Mouse (Mus musculus) liver, adult 2 months (tissue): ENCODE measurements around the gene Adgrl3. TPM values are rescaled to one million over a fixed set of nuclear protein-coding genes. Genes with fewer than 3 reads are reported as not detected.

Experiments
- DNase-seq: peaks from one replicate; pipeline ENCODE4 v3.0.0-alpha.2; 2011; ENCODE audit warnings: low read depth, low spot score; ENCODE audit errors: extremely low read depth
- H3K27ac ChIP-seq: fragments of 200-500 bp; replicated peaks from 2 replicates; pipeline ENCODE4 v1.5.1; 2012; ENCODE audit warnings: low read depth, mild to moderate bottlenecking, control low read depth, inconsistent platforms, low read length; ENCODE audit not compliant: insufficient read depth
- H3K27me3 ChIP-seq: fragments of 200-500 bp; 2 replicates; pipeline ENCODE4 v1.6.1; 2012; ENCODE audit warnings: mild to moderate bottlenecking, moderate library complexity, low read length, inconsistent platforms; ENCODE audit not compliant: control insufficient read depth, insufficient read depth
- H3K36me3 ChIP-seq: fragments of 200-500 bp; 2 replicates; pipeline ENCODE4 v1.6.1; 2012; ENCODE audit warnings: low read length, inconsistent platforms; ENCODE audit not compliant: control insufficient read depth, insufficient read depth
- H3K4me1 ChIP-seq: fragments of 200-500 bp; 2 replicates; pipeline ENCODE4 v1.6.1; 2011; ENCODE audit warnings: low read length; ENCODE audit not compliant: control insufficient read depth, insufficient read depth
- H3K4me3 ChIP-seq: fragments of 200-500 bp; 2 replicates; pipeline ENCODE4 v1.5.1; 2011; ENCODE audit warnings: low read depth, mild to moderate bottlenecking, control low read depth, low read length, moderate library complexity; ENCODE audit not compliant: insufficient read depth
- H3K79me2 ChIP-seq: fragments of 200-500 bp; 2 replicates; pipeline ENCODE4 v1.6.1; 2012; ENCODE audit warnings: inconsistent platforms, mild to moderate bottlenecking, low read length, moderate library complexity; ENCODE audit not compliant: control insufficient read depth, insufficient read depth
- H3K9ac ChIP-seq: fragments of 200-500 bp; 2 replicates; pipeline ENCODE4 v1.6.1; 2012; ENCODE audit warnings: low read depth, mild to moderate bottlenecking, control low read depth, inconsistent platforms, low read length
- CTCF ChIP-seq: fragments of 200-500 bp; IDR thresholded peaks from 2 replicates; pipeline ENCODE4 v1.5.1; 2011; ENCODE audit warnings: low read depth, low read length, control low read depth
- POLR2A ChIP-seq: fragments of 200-500 bp; IDR thresholded peaks from 2 replicates; pipeline ENCODE4 v1.6.1; 2011; ENCODE audit warnings: low read length, control low read depth; ENCODE audit not compliant: insufficient read depth; ENCODE audit errors: extremely low read depth
- WGBS: fragments of 180-500 bp; shearing (Covaris S2); methylation state at CpG from one replicate; pipeline ENCODE4 v1.1.7; 2018; 5-methylcytosine and 5-hydroxymethylcytosine counted together
- polyA plus RNA-seq: library from polyadenylated mRNA; depleted of rRNA; stranded (reverse); fragments of >200 nt; gene quantifications from 2 replicates; pipeline ENCODE4 v1.2.3, GENCODE M21; 2012
- total RNA-seq: library from RNA; depleted of rRNA; stranded (reverse); fragments of >200 nt; gene quantifications from 2 replicates; pipeline ENCODE4 v1.2.3, GENCODE M21; 2014

The Adgrl3 gene
- total and polyA plus RNA-seq, 2 experiments, result 0.33 to 1.0 TPM

GRCm38 (mm10) chr5:81661611-81662390 is 641.9 kb downstream of the Adgrl3 start:
- WGBS, result 67% methylated on average over 6 of the region's 6 CpGs

GRCm38 (mm10) chr5:81671025-81671424 is 651.1 kb downstream of the Adgrl3 start:
- Histone ChIP-seq H3K9ac (no peak overlapping the region), H3K36me3 (no peaks in the 10 kb centered on the region), H3K4me1 (no peaks in the 10 kb centered on the region; the same call in 1 of the 2 replicates), H3K27me3 (no peaks in the 10 kb centered on the region), H3K27ac (no peak overlapping the region), H3K79me2 (no peaks in the 10 kb centered on the region), H3K4me3 (no peak overlapping the region)
- WGBS, result 71% methylated on average over 4 of the region's 4 CpGs
- DNase-seq, result no peak
- TF ChIP-seq POLR2A, result no peak
- TF ChIP-seq CTCF, result no peak

More at GRCm38 (mm10) chr5:81661611-81662390, 641.9 kb downstream of the Adgrl3 start:
- TF ChIP-seq POLR2A (no peak), CTCF (no peak)
- Histone ChIP-seq H3K4me3 (no peak overlapping the region), H3K79me2 (no peaks in the 10 kb centered on the region), H3K27ac (no peak overlapping the region), H3K9ac (no peak overlapping the region), H3K27me3 (no peaks in the 10 kb centered on the region), H3K36me3 (no peaks in the 10 kb centered on the region), H3K4me1 (no peaks in the 10 kb centered on the region)
- DNase-seq, result no peak

GRCm38 (mm10) chr5:81674275-81674974 is 654.5 kb downstream of the Adgrl3 start:
- Histone ChIP-seq H3K36me3 (no peaks in the 10 kb centered on the region), H3K27me3 (no peaks in the 10 kb centered on the region), H3K27ac (no peak overlapping the region), H3K4me1 (no peaks in the 10 kb centered on the region; the same call in 1 of the 2 replicates), H3K9ac (no peak overlapping the region), H3K79me2 (no peaks in the 10 kb centered on the region), H3K4me3 (no peak overlapping the region)
- DNase-seq, result peak; percentile 29
- TF ChIP-seq POLR2A, result no peak
- no peak for TF ChIP-seq CTCF
- 45% methylated on average over 4 of the region's 4 CpGs for WGBS

- H3K9ac ChIP-seq, result no peak overlapping the region
- H3K36me3 ChIP-seq, result no peaks in the 10 kb centered on the region
- H3K27ac ChIP-seq, result no peak overlapping the region
- no peak for DNase-seq
- 55% methylated on average over 1 of the region's 1 CpGs for WGBS
- no peaks in the 10 kb centered on the region for H3K79me2 ChIP-seq
- no peak overlapping the region for H3K4me3 ChIP-seq
- no peaks in the 10 kb centered on the region for H3K27me3 ChIP-seq
- no peak for TF ChIP-seq CTCF
- no peak for TF ChIP-seq POLR2A
- no peaks in the 10 kb centered on the region; the same call in 1 of the 2 replicates for H3K4me1 ChIP-seq
These were observed 655.0 kb downstream of the Adgrl3 start for GRCm38 (mm10) chr5:81674975-81675371.

- no peak overlapping the region for H3K27ac ChIP-seq
- DNase-seq, result no peak
- 89% methylated on average over 1 of the region's 1 CpGs for WGBS
- no peaks in the 10 kb centered on the region for H3K27me3 ChIP-seq
- no peaks in the 10 kb centered on the region for H3K79me2 ChIP-seq
- no peak overlapping the region for H3K9ac ChIP-seq
- H3K4me3 ChIP-seq, result no peak overlapping the region
- no peaks in the 10 kb centered on the region for H3K36me3 ChIP-seq
- no peak for TF ChIP-seq CTCF
- TF ChIP-seq POLR2A, result no peak
- no peaks in the 10 kb centered on the region; the same call in 1 of the 2 replicates for H3K4me1 ChIP-seq
These were observed 657.0 kb downstream of the Adgrl3 start for GRCm38 (mm10) chr5:81676896-81677295.

GRCm38 (mm10) chr5:81686206-81686605 is 666.3 kb downstream of the Adgrl3 start:
- 86% methylated on average over 3 of the region's 3 CpGs for WGBS
- no peaks in the 10 kb centered on the region for H3K79me2 ChIP-seq
- DNase-seq, result no peak
- H3K36me3 ChIP-seq, result no peaks in the 10 kb centered on the region
- H3K4me1 ChIP-seq, result no peaks in the 10 kb centered on the region; the same call in 1 of the 2 replicates
- H3K27me3 ChIP-seq, result no peaks in the 10 kb centered on the region
- no peak overlapping the region for H3K4me3 ChIP-seq
- H3K9ac ChIP-seq, result no peak overlapping the region
- TF ChIP-seq CTCF (no peak), POLR2A (no peak)
- no peak overlapping the region for H3K27ac ChIP-seq
